Mouse (Mus musculus): ENCODE measurements around the gene Dvl3.
"Not testable (repeated sequence)": the region's sequence is repeated elsewhere in the genome, so short reads cannot be mapped to it uniquely, and the experiment has no call there.

The Dvl3 gene

GRCm38 (mm10) chr16:20516726-20517201 is at the start of gene Dvl3:
TSS of gene Dvl3 (plus strand) at chr16:20516982.
- peak; percentile 82 to 86 for DNase-seq

- DNase-seq, result no peak
Measured at GRCm38 (mm10) chr16:20470981-20471380, 45.8 kb upstream of the Dvl3 start.

- no peak for DNase-seq
Measured at GRCm38 (mm10) chr16:20471686-20472085, 45.1 kb upstream of the Dvl3 start.

GRCm38 (mm10) chr16:20473748-20474147 is 43.0 kb upstream of the Dvl3 start:
- DNase-seq, result no peak

- no peak for DNase-seq
Measured at GRCm38 (mm10) chr16:20474211-20474610, 42.6 kb upstream of the Dvl3 start.

- DNase-seq, result no peak
Measured at GRCm38 (mm10) chr16:20474786-20475185, 42.0 kb upstream of the Dvl3 start.

GRCm38 (mm10) chr16:20475335-20475734 is 41.4 kb upstream of the Dvl3 start:
- no peak for DNase-seq

- DNase-seq, result no peak
Measured at GRCm38 (mm10) chr16:20476857-20477256, 39.9 kb upstream of the Dvl3 start.

- DNase-seq, result no peak
Measured at GRCm38 (mm10) chr16:20477270-20477669, 39.5 kb upstream of the Dvl3 start.

- DNase-seq, result no peak
Measured at GRCm38 (mm10) chr16:20478504-20478903, 38.3 kb upstream of the Dvl3 start.

GRCm38 (mm10) chr16:20479026-20479760 is 37.6 kb upstream of the Dvl3 start:
- DNase-seq, result not testable (repeated sequence)

- peak; percentile 22 to 30 for DNase-seq
Measured at GRCm38 (mm10) chr16:20480115-20480514, 36.7 kb upstream of the Dvl3 start.

- DNase-seq, result no peak
Measured at GRCm38 (mm10) chr16:20481746-20482145, 35.0 kb upstream of the Dvl3 start.

- not testable (repeated sequence) for DNase-seq
Measured at GRCm38 (mm10) chr16:20483716-20484115, 33.1 kb upstream of the Dvl3 start.

- DNase-seq, result no peak
Measured at GRCm38 (mm10) chr16:20485061-20485460, 31.7 kb upstream of the Dvl3 start.

- no peak for DNase-seq
Measured at GRCm38 (mm10) chr16:20486048-20486447, 30.7 kb upstream of the Dvl3 start.

GRCm38 (mm10) chr16:20488151-20488550 is 28.6 kb upstream of the Dvl3 start:
- no peak for DNase-seq

- not testable (repeated sequence) for DNase-seq
Measured at GRCm38 (mm10) chr16:20488751-20489150, 28.0 kb upstream of the Dvl3 start.

GRCm38 (mm10) chr16:20489233-20489632 is 27.5 kb upstream of the Dvl3 start:
- DNase-seq, result no peak

GRCm38 (mm10) chr16:20490581-20490980 is 26.2 kb upstream of the Dvl3 start:
- DNase-seq, result no peak

- no peak for DNase-seq
Measured at GRCm38 (mm10) chr16:20491301-20491700, 25.5 kb upstream of the Dvl3 start.

GRCm38 (mm10) chr16:20493452-20493851 is 23.3 kb upstream of the Dvl3 start:
- no peak for DNase-seq

GRCm38 (mm10) chr16:20496671-20497600 is 19.8 kb upstream of the Dvl3 start:
- DNase-seq, result peak; percentile 43

Measured in thymus, postnatal 36 days (tissue).